Mouse (Mus musculus): Measurements from ENCODE around the gene Wdfy2. TPM values are rescaled to one million over a fixed set of nuclear protein-coding genes. Genes with fewer than 3 reads are reported as not detected.

Wdfy2 gene
- polyA plus RNA-seq, 1 experiment from 2014 or later = 3.4 TPM

- Histone ChIP-seq H3K36me3 (no peaks in the 10 kb centered on the region), H3K4me1 (peaks cover 28% of the 10 kb centered on the region), H3K27me3 (replicated peaks) (no peaks in the 10 kb centered on the region), H3K27ac (no peak overlapping the region), H3K4me3 (no peak overlapping the region), H3K4me2 (no peak overlapping the region), H3K9me3 (replicated peaks) (no peaks in the 10 kb centered on the region), H3K9ac (no peak overlapping the region)
- no peak for ATAC-seq
- 48% methylated on average over 1 of the region's 1 CpGs for WGBS (ENCODE audit: insufficient replicate concordance)
These were observed 30.1 kb downstream of the Wdfy2 start for GRCm38 (mm10) chr14:62867576-62867975.

- 51% methylated on average over 3 of the region's 3 CpGs for WGBS (ENCODE audit: insufficient replicate concordance)
- Histone ChIP-seq H3K4me1 (peaks cover 28% of the 10 kb centered on the region), H3K27ac (0 out of 2 replicates have a peak overlapping the region, but pooled peaks have one; percentile 20), H3K36me3 (no peaks in the 10 kb centered on the region), H3K4me3 (no peak overlapping the region), H3K27me3 (replicated peaks) (no peaks in the 10 kb centered on the region), H3K9ac (no peak overlapping the region), H3K9me3 (replicated peaks) (no peaks in the 10 kb centered on the region), H3K4me2 (no peak overlapping the region)
- no peak for ATAC-seq
These were observed 30.8 kb downstream of the Wdfy2 start for GRCm38 (mm10) chr14:62868254-62868653.

- no peak overlapping the region for H3K9ac ChIP-seq
- ATAC-seq = no peak
- H3K4me2 ChIP-seq = no peak overlapping the region
- peaks cover 20% of the 10 kb centered on the region for H3K4me1 ChIP-seq
- H3K4me3 ChIP-seq = no peak overlapping the region
- H3K27ac ChIP-seq = no peak overlapping the region
- H3K9me3 ChIP-seq (replicated peaks) = no peaks in the 10 kb centered on the region
- H3K27me3 ChIP-seq (replicated peaks) = no peaks in the 10 kb centered on the region
- no peaks in the 10 kb centered on the region for H3K36me3 ChIP-seq
- WGBS (ENCODE audit: insufficient replicate concordance) = 83% methylated on average over 7 of the region's 7 CpGs
These were observed 32.8 kb downstream of the Wdfy2 start for GRCm38 (mm10) chr14:62870238-62870638.

- Histone ChIP-seq H3K4me1 (peaks cover 20% of the 10 kb centered on the region; the same call in 1 of the 2 replicates), H3K4me3 (no peak overlapping the region), H3K9ac (no peak overlapping the region), H3K4me2 (no peak overlapping the region), H3K9me3 (replicated peaks) (no peaks in the 10 kb centered on the region), H3K36me3 (no peaks in the 10 kb centered on the region), H3K27ac (no peak overlapping the region), H3K27me3 (replicated peaks) (no peaks in the 10 kb centered on the region)
- WGBS (ENCODE audit: insufficient replicate concordance) = 73% methylated on average over 5 of the region's 5 CpGs
- ATAC-seq = no peak
These were observed 34.0 kb downstream of the Wdfy2 start for GRCm38 (mm10) chr14:62871431-62871830.

GRCm38 (mm10) chr14:62871932-62872331, 34.5 kb downstream of the Wdfy2 start:
- WGBS (ENCODE audit: insufficient replicate concordance) = 58% methylated on average over 2 of the region's 2 CpGs
- ATAC-seq = no peak
- Histone ChIP-seq H3K27ac (no peak overlapping the region), H3K4me2 (no peak overlapping the region), H3K36me3 (no peaks in the 10 kb centered on the region), H3K4me1 (peaks cover 25% of the 10 kb centered on the region), H3K4me3 (no peak overlapping the region), H3K27me3 (replicated peaks) (no peaks in the 10 kb centered on the region), H3K9me3 (replicated peaks) (no peaks in the 10 kb centered on the region), H3K9ac (no peak overlapping the region)

GRCm38 (mm10) chr14:62873820-62874219, 36.3 kb downstream of the Wdfy2 start:
- 73% methylated on average over 4 of the region's 4 CpGs for WGBS (ENCODE audit: insufficient replicate concordance)
- Histone ChIP-seq H3K36me3 (no peaks in the 10 kb centered on the region), H3K4me3 (no peak overlapping the region), H3K9ac (no peak overlapping the region), H3K27ac (no peak overlapping the region), H3K4me1 (peaks cover 27% of the 10 kb centered on the region), H3K9me3 (replicated peaks) (no peaks in the 10 kb centered on the region), H3K4me2 (no peak overlapping the region), H3K27me3 (replicated peaks) (no peaks in the 10 kb centered on the region)
- ATAC-seq = no peak

- 85% methylated on average over 8 of the region's 8 CpGs for WGBS (ENCODE audit: insufficient replicate concordance)
- Histone ChIP-seq H3K27me3 (replicated peaks) (no peaks in the 10 kb centered on the region), H3K36me3 (no peaks in the 10 kb centered on the region), H3K4me3 (no peak overlapping the region), H3K9me3 (replicated peaks) (no peaks in the 10 kb centered on the region), H3K27ac (no peak overlapping the region), H3K4me2 (no peak overlapping the region), H3K9ac (no peak overlapping the region), H3K4me1 (peaks cover 32% of the 10 kb centered on the region)
- no peak for ATAC-seq
These were observed 36.9 kb downstream of the Wdfy2 start for GRCm38 (mm10) chr14:62874348-62874747.

GRCm38 (mm10) chr14:62878076-62878475, 40.6 kb downstream of the Wdfy2 start:
- Histone ChIP-seq H3K27ac (peak overlapping the region; percentile 86), H3K4me3 (peak overlapping the region; percentile 13), H3K9ac (peak overlapping the region; percentile 54), H3K9me3 (replicated peaks) (no peaks in the 10 kb centered on the region), H3K36me3 (no peaks in the 10 kb centered on the region), H3K4me2 (peak overlapping the region; percentile 60), H3K4me1 (peaks cover 47% of the 10 kb centered on the region), H3K27me3 (replicated peaks) (no peaks in the 10 kb centered on the region)
- 25% methylated on average over 6 of the region's 6 CpGs for WGBS (ENCODE audit: insufficient replicate concordance)
- ATAC-seq = peak; percentile 94

GRCm38 (mm10) chr14:62878634-62879430, 41.4 kb downstream of the Wdfy2 start:
- Histone ChIP-seq H3K9ac (peak overlapping the region; percentile 54), H3K4me3 (no peak overlapping the region; the same call in 1 of the 2 replicates), H3K4me2 (peak overlapping the region; percentile 60), H3K36me3 (no peaks in the 10 kb centered on the region), H3K9me3 (replicated peaks) (no peaks in the 10 kb centered on the region), H3K4me1 (peaks cover 47% of the 10 kb centered on the region), H3K27me3 (replicated peaks) (no peaks in the 10 kb centered on the region), H3K27ac (peak overlapping the region; percentile 86)
- peak; percentile 73 for ATAC-seq
- WGBS (ENCODE audit: insufficient replicate concordance) = 41% methylated on average over 7 of the region's 7 CpGs

GRCm38 (mm10) chr14:62879497-62879896, 42.0 kb downstream of the Wdfy2 start:
- peak overlapping the region; percentile 86 for H3K27ac ChIP-seq
- WGBS (ENCODE audit: insufficient replicate concordance) = 23% methylated on average over 5 of the region's 5 CpGs

GRCm38 (mm10) chr14:62880084-62880851, 42.8 kb downstream of the Wdfy2 start:
- H3K36me3 ChIP-seq = no peaks in the 10 kb centered on the region
- no peak overlapping the region for H3K4me3 ChIP-seq
- H3K27me3 ChIP-seq (replicated peaks) = no peaks in the 10 kb centered on the region
- ATAC-seq = no peak
- H3K9ac ChIP-seq = no peak overlapping the region
- peak overlapping the region; percentile 86; the same call in 1 of the 2 replicates for H3K27ac ChIP-seq
- WGBS (ENCODE audit: insufficient replicate concordance) = 75% methylated on average over 5 of the region's 5 CpGs
- peaks cover 54% of the 10 kb centered on the region for H3K4me1 ChIP-seq
- H3K4me2 ChIP-seq = no peak overlapping the region; the same call in 1 of the 2 replicates
- H3K9me3 ChIP-seq (replicated peaks) = no peaks in the 10 kb centered on the region

More at GRCm38 (mm10) chr14:62879497-62879896, 42.0 kb downstream of the Wdfy2 start:
- Histone ChIP-seq H3K27me3 (replicated peaks) (no peaks in the 10 kb centered on the region), H3K9ac (peak overlapping the region; percentile 23; the same call in 1 of the 2 replicates), H3K4me3 (no peak overlapping the region), H3K36me3 (no peaks in the 10 kb centered on the region), H3K4me1 (peaks cover 49% of the 10 kb centered on the region), H3K9me3 (replicated peaks) (no peaks in the 10 kb centered on the region), H3K4me2 (peak overlapping the region; percentile 60; the same call in 1 of the 2 replicates)
- peak; percentile 72 for ATAC-seq

- no peak for ATAC-seq
- Histone ChIP-seq H3K36me3 (no peaks in the 10 kb centered on the region), H3K4me2 (no peak overlapping the region), H3K9me3 (replicated peaks) (no peaks in the 10 kb centered on the region), H3K4me3 (no peak overlapping the region), H3K4me1 (peaks cover 47% of the 10 kb centered on the region), H3K27me3 (replicated peaks) (no peaks in the 10 kb centered on the region), H3K27ac (no peak overlapping the region), H3K9ac (no peak overlapping the region)
- WGBS (ENCODE audit: insufficient replicate concordance) = 44% methylated on average over 4 of the region's 4 CpGs
These were observed 44.7 kb downstream of the Wdfy2 start for GRCm38 (mm10) chr14:62882061-62882614.

All from liver, embryonic 12.5 days (tissue).